Mouse (Mus musculus) ES-E14 (cell line): ENCODE data around the gene Nacc2. TPM values are rescaled to one million over a fixed set of nuclear protein-coding genes. Genes with fewer than 3 reads are reported as not detected.

Experiments used
- DNase-seq: peaks from one replicate; pipeline ENCODE4 v3.0.0-alpha.2; 2013; ENCODE audit warnings: low read depth, low spot score
- H3K27ac ChIP-seq: 2 replicates; pipeline ENCODE4 v1.5.1; 2012; ENCODE audit warnings: low read depth, mild to moderate bottlenecking, low read length, moderate library complexity, mixed read lengths; ENCODE audit not compliant: poor library complexity, insufficient read depth, severe bottlenecking
- H3K36me3 ChIP-seq: 2 replicates; pipeline ENCODE4 v1.6.1; 2012; ENCODE audit warnings: mild to moderate bottlenecking, low read length, moderate library complexity, mixed read lengths; ENCODE audit not compliant: control insufficient read depth, poor library complexity, insufficient read depth, severe bottlenecking
- H3K4me1 ChIP-seq, 2 experiments: fragments of 150-350 bp in 1 of 2; sonication (generic) in 1 of 2; 2 replicates each; pipeline ENCODE4 v1.6.1; 2012; ENCODE audit warnings: low read length in 2 of 2, mild to moderate bottlenecking in 1 of 2, mixed read lengths in 1 of 2; ENCODE audit not compliant: control insufficient read depth in 2 of 2, insufficient read depth in 2 of 2, poor library complexity in 1 of 2
- H3K4me3 ChIP-seq, 2 experiments: fragments of 150-350 bp in 1 of 2; sonication (generic) in 1 of 2; 2 replicates each; pipeline ENCODE4 v1.5.1; 2012; ENCODE audit warnings: low read length in 2 of 2, low read depth in 1 of 2, mild to moderate bottlenecking in 1 of 2, mixed read lengths in 1 of 2; ENCODE audit not compliant: insufficient read depth in 1 of 2, poor library complexity in 1 of 2, severe bottlenecking in 1 of 2
- H3K9ac ChIP-seq: 2 replicates; pipeline ENCODE4 v1.6.1; 2012; ENCODE audit warnings: low read depth, mild to moderate bottlenecking, low read length, mixed read lengths; ENCODE audit not compliant: poor library complexity, insufficient read depth, severe bottlenecking
- H3K9me3 ChIP-seq: fragments of 150-350 bp; sonication (generic); 2 replicates; pipeline ENCODE4 v1.6.1; 2012; ENCODE audit warnings: low read depth, mild to moderate bottlenecking, low read length; ENCODE audit not compliant: control insufficient read depth, insufficient read depth
- CHD2 ChIP-seq: IDR thresholded peaks from 2 replicates; pipeline ENCODE4 v1.6.1; 2014; ENCODE audit warnings: mild to moderate bottlenecking, low read depth, low read length, inconsistent platforms
- HCFC1 ChIP-seq: IDR thresholded peaks from 2 replicates; pipeline ENCODE4 v1.6.1; 2012; ENCODE audit warnings: low read length, inconsistent platforms, borderline replicate concordance; ENCODE audit not compliant: insufficient read depth
- MAFK ChIP-seq: IDR thresholded peaks from 2 replicates; pipeline ENCODE4 v1.6.1; 2014; ENCODE audit warnings: mild to moderate bottlenecking, low read depth, low read length, inconsistent platforms; ENCODE audit not compliant: insufficient read depth
- ZC3H11A ChIP-seq: IDR thresholded peaks from 2 replicates; pipeline ENCODE4 v1.6.1; 2012; ENCODE audit warnings: low read depth, mild to moderate bottlenecking, inconsistent platforms, low read length, borderline replicate concordance
- ZNF384 ChIP-seq: IDR thresholded peaks from 2 replicates; pipeline ENCODE4 v1.6.1; 2012; ENCODE audit warnings: low read depth, low read length, inconsistent platforms
- in situ Hi-C, 2 experiments: fragments of 600-800 bp; cut with MboI; formaldehyde crosslinking; loops; one replicate each; pipeline ENCODE4 v1.15.1; 2025; ENCODE audit warnings: low sequenced_read_pairs in 2 of 2, inconsistent platforms in 1 of 2; ENCODE audit not compliant: unreplicated experiment in 2 of 2
- total RNA-seq: library from RNA; depleted of rRNA; stranded (reverse); fragments of 300-350 nt; gene quantifications from 2 replicates; pipeline ENCODE4 v1.2.3, GENCODE M21; 2012

Gene Nacc2
- total RNA-seq, 1 experiment = 4.8 TPM

DNA sequence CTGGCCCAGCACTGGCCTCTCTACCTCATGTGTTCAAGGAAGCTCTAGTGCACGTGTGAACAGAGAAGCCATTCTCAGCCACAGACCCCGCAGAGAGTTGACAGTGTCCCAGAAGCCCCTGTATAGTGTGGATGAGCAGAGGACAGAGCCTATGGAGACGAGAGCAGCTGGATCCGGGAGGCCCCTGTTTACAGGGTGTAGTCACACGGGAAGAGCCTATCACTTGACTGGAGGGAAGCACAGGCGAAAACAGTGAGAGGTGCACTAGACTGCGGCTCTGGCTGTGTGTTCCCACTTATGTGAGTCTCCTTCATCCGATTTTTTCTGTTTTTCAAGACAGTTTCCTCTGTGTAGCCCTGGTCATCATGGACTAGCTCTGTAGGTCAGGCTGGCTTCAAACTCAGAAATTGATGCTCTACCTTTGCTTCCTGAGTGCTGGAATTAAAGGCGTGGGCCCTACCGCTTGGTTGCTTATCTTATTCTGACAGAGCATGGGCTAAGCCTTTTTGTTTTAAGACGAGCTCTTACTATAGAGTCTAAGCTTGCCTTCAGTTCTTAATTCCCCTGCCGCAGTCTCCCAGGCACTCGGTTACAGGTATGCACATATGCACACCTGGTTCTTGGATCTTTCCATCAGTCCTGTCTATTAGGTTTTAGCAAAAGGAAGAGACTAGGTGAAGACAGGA lies 60.1 kb downstream of the Nacc2 start:
- Histone ChIP-seq H3K27ac (no peak overlapping the region), H3K36me3 (no peaks in the 10 kb centered on the region), H3K4me3 (no peak overlapping the region), H3K4me1 (peaks cover 0 to 8% of the 10 kb centered on the region in 2 experiments; a peak in 1 of 4 replicates), H3K9ac (no peak overlapping the region), H3K9me3 (no peaks in the 10 kb centered on the region)
- in situ Hi-C loops = no loop called here
- TF ChIP-seq HCFC1 = no peak
- no peak for TF ChIP-seq ZC3H11A
- no peak for TF ChIP-seq CHD2
- no peak for TF ChIP-seq MAFK
- no peak for TF ChIP-seq ZNF384
- no peak for DNase-seq

DNA sequence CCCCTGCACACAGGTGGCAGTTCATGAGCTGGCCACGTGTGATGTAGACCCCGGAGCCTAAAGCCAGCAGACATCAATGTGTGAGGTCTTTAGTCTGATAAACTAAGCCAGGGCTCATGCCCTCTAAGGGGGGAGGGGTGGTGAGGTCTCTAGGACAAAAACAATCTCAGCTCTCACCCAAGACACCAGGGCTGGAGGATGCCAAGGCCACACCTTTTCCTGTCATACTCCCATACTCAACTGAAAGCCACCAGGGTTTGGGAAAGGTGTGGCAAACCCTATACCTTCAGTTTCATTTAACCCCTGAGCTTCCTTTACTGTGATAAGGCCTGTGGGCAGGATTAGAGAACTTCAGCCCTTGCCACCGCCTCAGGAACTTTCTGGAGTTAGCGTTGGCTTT lies 60.8 kb downstream of the Nacc2 start:
- Histone ChIP-seq H3K27ac (no peak overlapping the region), H3K4me3 (no peak overlapping the region), H3K9ac (no peak overlapping the region), H3K9me3 (no peaks in the 10 kb centered on the region), H3K4me1 (peaks cover 0 to 12% of the 10 kb centered on the region in 2 experiments; a peak in 2 of 4 replicates), H3K36me3 (no peaks in the 10 kb centered on the region)
- in situ Hi-C loops = no loop called here
- DNase-seq = no peak
- TF ChIP-seq CHD2 (no peak), ZNF384 (no peak), MAFK (no peak), HCFC1 (no peak), ZC3H11A (no peak)

DNA sequence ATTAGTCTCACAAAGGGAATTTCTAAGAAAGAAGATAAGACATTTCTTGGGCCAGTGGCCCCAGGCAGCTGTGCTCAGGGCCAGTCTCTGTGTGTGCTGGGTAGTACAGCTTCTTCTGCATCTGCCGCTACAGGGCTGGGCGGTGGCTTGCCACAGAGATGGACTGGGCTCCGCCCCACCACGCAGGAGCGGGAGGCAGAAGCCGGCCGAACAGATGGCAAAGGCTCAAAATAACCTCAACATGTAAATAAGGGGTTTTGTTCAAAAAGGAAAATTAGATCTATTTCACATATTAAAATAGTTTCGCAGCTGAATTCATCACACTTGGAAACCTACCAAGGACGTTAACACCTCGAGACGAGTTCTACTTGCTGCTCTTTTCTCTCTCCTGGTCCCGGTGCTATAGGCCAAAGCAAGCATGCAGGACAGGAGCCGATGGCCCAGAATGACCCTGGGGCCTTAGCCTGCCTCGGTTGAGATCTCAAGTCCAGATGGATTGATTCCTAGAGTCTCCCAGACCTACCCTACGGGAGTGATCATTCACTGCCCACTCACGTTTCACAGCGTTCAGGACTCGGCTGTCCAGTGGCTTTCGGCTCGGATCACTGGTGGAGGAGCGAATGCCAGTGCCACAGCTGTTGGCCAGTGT lies 61.9 kb downstream of the Nacc2 start:
- no peak overlapping the region for H3K27ac ChIP-seq
- H3K9ac ChIP-seq = no peak overlapping the region
- H3K4me1 ChIP-seq = peaks cover 6 to 22% of the 10 kb centered on the region in 2 experiments; a peak in 3 of 4 replicates
- in situ Hi-C loops = no loop called here
- H3K4me3 ChIP-seq = no peak overlapping the region
- H3K36me3 ChIP-seq = no peaks in the 10 kb centered on the region
- no peak for TF ChIP-seq HCFC1
- TF ChIP-seq MAFK = no peak
- no peak for TF ChIP-seq ZC3H11A
- TF ChIP-seq ZNF384 = no peak
- TF ChIP-seq CHD2 = no peak
- no peak for DNase-seq
- no peaks in the 10 kb centered on the region for H3K9me3 ChIP-seq

DNA sequence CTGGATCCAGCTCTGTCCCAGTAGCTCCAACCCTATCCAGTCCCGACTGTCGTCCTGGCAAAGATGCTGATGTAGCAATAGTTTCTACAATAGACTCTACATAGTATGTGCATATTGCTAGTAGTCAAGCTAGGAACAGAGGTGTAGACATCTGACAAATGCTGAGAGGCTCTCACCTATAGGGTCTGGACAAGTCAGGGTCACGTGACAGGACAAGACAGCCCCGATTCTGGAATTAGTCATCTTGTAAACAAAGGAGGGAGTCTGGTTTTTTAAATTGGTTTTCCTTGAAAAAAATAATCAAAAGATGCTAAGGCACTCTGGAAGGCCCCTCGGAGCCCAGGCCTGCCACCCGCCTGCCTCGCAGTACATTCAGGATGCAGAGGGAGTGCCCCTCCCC lies 66.0 kb downstream of the Nacc2 start:
- Histone ChIP-seq H3K27ac (no peak overlapping the region), H3K4me1 (peaks cover 14 to 32% of the 10 kb centered on the region in 2 experiments), H3K9ac (no peak overlapping the region), H3K36me3 (no peaks in the 10 kb centered on the region), H3K4me3 (no peak overlapping the region), H3K9me3 (no peaks in the 10 kb centered on the region)
- in situ Hi-C loops = no loop called here
- DNase-seq = no peak
- no peak for TF ChIP-seq MAFK
- TF ChIP-seq HCFC1 = no peak
- no peak for TF ChIP-seq ZC3H11A
- TF ChIP-seq ZNF384 = no peak
- no peak for TF ChIP-seq CHD2
